Mouse (Mus musculus): ENCODE results near the gene Lrrc4. TPM values are rescaled to one million over a fixed set of nuclear protein-coding genes. Genes with fewer than 3 reads are reported as not detected.

The Lrrc4 gene
- polyA plus RNA-seq, 1 experiment from 2014 or later, result 0.51 TPM

GRCm38 (mm10) chr6:28853164-28853563 is 21.6 kb upstream of the Lrrc4 start:
- H3K9ac ChIP-seq (ENCODE audit: low read length), result no peak overlapping the region

GRCm38 (mm10) chr6:28852342-28852741 is 20.8 kb upstream of the Lrrc4 start:
- Histone ChIP-seq H3K36me3 (ENCODE audit: control insufficient read depth, insufficient read depth, low read length) (no peaks in the 10 kb centered on the region), H3K9ac (ENCODE audit: low read length) (no peak overlapping the region), H3K27ac (replicated peaks) (no peak overlapping the region), H3K4me2 (replicated peaks; ENCODE audit: low read depth) (no peak overlapping the region), H3K27me3 (ENCODE audit: control insufficient read depth, insufficient read depth, low read length) (no peaks in the 10 kb centered on the region), H3K4me3 (ENCODE audit: low read depth, low read length) (no peak overlapping the region), H3K9me3 (ENCODE audit: control insufficient read depth, low read length) (no peaks in the 10 kb centered on the region), H3K4me1 (replicated peaks; ENCODE audit: control insufficient read depth, insufficient read depth) (peaks cover 2% of the 10 kb centered on the region; the same call in 1 of the 2 replicates)
- no peak for TF ChIP-seq CTCF (IDR thresholded peaks at IDR 0.05; ENCODE audit: low read depth)
- no peak for TF ChIP-seq EP300 (optimal IDR thresholded peaks at IDR 0.05)
- 84% methylated on average over 7 of the region's 7 CpGs for WGBS
- DNase-seq (ENCODE audit: low spot score), result no peak
- no peak for ATAC-seq (ENCODE audit: low FRiP score, low TSS enrichment)

More at GRCm38 (mm10) chr6:28853164-28853563, 21.6 kb upstream of the Lrrc4 start:
- Histone ChIP-seq H3K36me3 (ENCODE audit: control insufficient read depth, insufficient read depth, low read length) (no peaks in the 10 kb centered on the region), H3K4me3 (ENCODE audit: low read depth, low read length) (no peak overlapping the region), H3K27me3 (ENCODE audit: control insufficient read depth, insufficient read depth, low read length) (no peaks in the 10 kb centered on the region), H3K4me2 (replicated peaks; ENCODE audit: low read depth) (no peak overlapping the region), H3K4me1 (replicated peaks; ENCODE audit: control insufficient read depth, insufficient read depth) (peaks cover 2% of the 10 kb centered on the region; the same call in 1 of the 2 replicates), H3K9me3 (ENCODE audit: control insufficient read depth, low read length) (no peaks in the 10 kb centered on the region), H3K27ac (replicated peaks) (no peak overlapping the region)
- TF ChIP-seq EP300 (optimal IDR thresholded peaks at IDR 0.05), result no peak
- no peak for TF ChIP-seq CTCF (IDR thresholded peaks at IDR 0.05; ENCODE audit: low read depth)
- no peak for DNase-seq (ENCODE audit: low spot score)
- no peak for ATAC-seq (ENCODE audit: low FRiP score, low TSS enrichment)
- WGBS, result 32% methylated on average over 3 of the region's 3 CpGs

- no peaks in the 10 kb centered on the region for H3K27me3 ChIP-seq (ENCODE audit: control insufficient read depth, insufficient read depth, low read length)
- DNase-seq (ENCODE audit: low spot score), result no peak
- H3K9ac ChIP-seq (ENCODE audit: low read length), result no peak overlapping the region
- H3K4me2 ChIP-seq (replicated peaks; ENCODE audit: low read depth), result no peak overlapping the region
- no peaks in the 10 kb centered on the region for H3K36me3 ChIP-seq (ENCODE audit: control insufficient read depth, insufficient read depth, low read length)
- H3K4me1 ChIP-seq (replicated peaks; ENCODE audit: control insufficient read depth, insufficient read depth), result peaks cover 2% of the 10 kb centered on the region; the same call in 1 of the 2 replicates
- 0 out of 2 replicates have a peak overlapping the region, but pooled peaks have one; percentile 24 for H3K27ac ChIP-seq (replicated peaks)
- TF ChIP-seq CTCF (IDR thresholded peaks at IDR 0.05; ENCODE audit: low read depth), result no peak
- no peak for TF ChIP-seq EP300 (optimal IDR thresholded peaks at IDR 0.05)
- no peak for ATAC-seq (ENCODE audit: low FRiP score, low TSS enrichment)
- 71% methylated on average over 9 of the region's 9 CpGs for WGBS
- H3K4me3 ChIP-seq (ENCODE audit: low read depth, low read length), result no peak overlapping the region
- no peaks in the 10 kb centered on the region for H3K9me3 ChIP-seq (ENCODE audit: control insufficient read depth, low read length)
Measured at GRCm38 (mm10) chr6:28850326-28850900, 18.9 kb upstream of the Lrrc4 start.

- Histone ChIP-seq H3K27ac (replicated peaks) (no peak overlapping the region), H3K4me3 (ENCODE audit: low read depth, low read length) (no peak overlapping the region), H3K9ac (ENCODE audit: low read length) (no peak overlapping the region), H3K4me1 (replicated peaks; ENCODE audit: control insufficient read depth, insufficient read depth) (peaks cover 2% of the 10 kb centered on the region; the same call in 1 of the 2 replicates), H3K9me3 (ENCODE audit: control insufficient read depth, low read length) (no peaks in the 10 kb centered on the region), H3K27me3 (ENCODE audit: control insufficient read depth, insufficient read depth, low read length) (no peaks in the 10 kb centered on the region), H3K4me2 (replicated peaks; ENCODE audit: low read depth) (no peak overlapping the region), H3K36me3 (ENCODE audit: control insufficient read depth, insufficient read depth, low read length) (no peaks in the 10 kb centered on the region)
- DNase-seq (ENCODE audit: low spot score) (no peak), ATAC-seq (ENCODE audit: low FRiP score, low TSS enrichment) (no peak)
- WGBS, result 37% methylated on average over 3 of the region's 3 CpGs
- TF ChIP-seq EP300 (optimal IDR thresholded peaks at IDR 0.05) (no peak), CTCF (IDR thresholded peaks at IDR 0.05; ENCODE audit: low read depth) (no peak)
Measured at GRCm38 (mm10) chr6:28849317-28849716, 17.8 kb upstream of the Lrrc4 start.

- no peak for TF ChIP-seq CTCF (IDR thresholded peaks at IDR 0.05; ENCODE audit: low read depth)
- TF ChIP-seq EP300 (optimal IDR thresholded peaks at IDR 0.05), result no peak
- DNase-seq (ENCODE audit: low spot score) (no peak), ATAC-seq (ENCODE audit: low FRiP score, low TSS enrichment) (no peak)
- Histone ChIP-seq H3K4me1 (replicated peaks; ENCODE audit: control insufficient read depth, insufficient read depth) (peaks cover 2% of the 10 kb centered on the region; the same call in 1 of the 2 replicates), H3K36me3 (ENCODE audit: control insufficient read depth, insufficient read depth, low read length) (no peaks in the 10 kb centered on the region), H3K27me3 (ENCODE audit: control insufficient read depth, insufficient read depth, low read length) (no peaks in the 10 kb centered on the region), H3K27ac (replicated peaks) (no peak overlapping the region), H3K9me3 (ENCODE audit: control insufficient read depth, low read length) (no peaks in the 10 kb centered on the region), H3K9ac (ENCODE audit: low read length) (no peak overlapping the region), H3K4me3 (ENCODE audit: low read depth, low read length) (no peak overlapping the region), H3K4me2 (replicated peaks; ENCODE audit: low read depth) (no peak overlapping the region)
- 67% methylated on average over 9 of the region's 9 CpGs for WGBS
Measured at GRCm38 (mm10) chr6:28848891-28849290, 17.3 kb upstream of the Lrrc4 start.

- Histone ChIP-seq H3K9ac (ENCODE audit: low read length) (no peak overlapping the region), H3K27me3 (ENCODE audit: control insufficient read depth, insufficient read depth, low read length) (no peaks in the 10 kb centered on the region), H3K4me3 (ENCODE audit: low read depth, low read length) (no peak overlapping the region), H3K36me3 (ENCODE audit: control insufficient read depth, insufficient read depth, low read length) (no peaks in the 10 kb centered on the region), H3K4me2 (replicated peaks; ENCODE audit: low read depth) (no peak overlapping the region), H3K27ac (replicated peaks) (no peak overlapping the region), H3K9me3 (ENCODE audit: control insufficient read depth, low read length) (no peaks in the 10 kb centered on the region), H3K4me1 (replicated peaks; ENCODE audit: control insufficient read depth, insufficient read depth) (peaks cover 2% of the 10 kb centered on the region; the same call in 1 of the 2 replicates)
- ATAC-seq (ENCODE audit: low FRiP score, low TSS enrichment) (no peak), DNase-seq (ENCODE audit: low spot score) (no peak)
- TF ChIP-seq EP300 (optimal IDR thresholded peaks at IDR 0.05) (no peak), CTCF (IDR thresholded peaks at IDR 0.05; ENCODE audit: low read depth) (no peak)
- WGBS, result 67% methylated on average over 6 of the region's 6 CpGs
Measured at GRCm38 (mm10) chr6:28848285-28848794, 16.8 kb upstream of the Lrrc4 start.
